Mouse (Mus musculus) CH12.LX (cell line): Measurements from ENCODE around the gene Ubl4a. TPM values are rescaled to one million over a fixed set of nuclear protein-coding genes. Genes with fewer than 3 reads are reported as not detected.

Source experiments
- DNase-seq: peaks from one replicate; pipeline ENCODE4 v3.0.0-alpha.2; 2013; ENCODE audit errors: extremely low read depth
- H3K27ac ChIP-seq: 2 replicates; pipeline ENCODE4 v1.5.1; 2012; ENCODE audit warnings: low read depth, mild to moderate bottlenecking, control low read depth, moderate library complexity; ENCODE audit not compliant: insufficient read depth
- H3K27me3 ChIP-seq: replicated peaks from 2 replicates; pipeline ENCODE3; 2012; ENCODE audit warnings: inconsistent platforms
- H3K36me3 ChIP-seq, 2 experiments: replicated peaks in 1 of 2; 2 replicates each; pipeline versions ENCODE3 to v1.6.1; 2012; ENCODE audit warnings: inconsistent platforms in 1 of 2, low read length in 1 of 2, mild to moderate bottlenecking in 1 of 2, mixed read lengths in 1 of 2, moderate library complexity in 1 of 2; ENCODE audit not compliant: control insufficient read depth in 1 of 2, insufficient read depth in 1 of 2
- H3K4me1 ChIP-seq, 2 experiments: 2 replicates each; pipeline ENCODE4 v1.6.1; 2012; ENCODE audit warnings: inconsistent platforms in 1 of 2, moderate library complexity in 1 of 2; ENCODE audit not compliant: insufficient read depth in 2 of 2, control insufficient read depth in 1 of 2
- H3K4me2 ChIP-seq: 2 replicates; pipeline ENCODE4 v1.6.1; 2012; ENCODE audit warnings: low read depth, mild to moderate bottlenecking, control low read depth; ENCODE audit not compliant: poor library complexity, insufficient read depth, severe bottlenecking
- H3K4me3 ChIP-seq, 3 experiments: fragments of 150-350 bp in 1 of 3; sonication (generic) in 1 of 3; replicated peaks in 1 of 3; 2 replicates each; pipeline versions ENCODE3 to v1.5.1; 2011 to 2012; ENCODE audit warnings: low read depth in 2 of 3, low read length in 2 of 3, mild to moderate bottlenecking in 2 of 3, moderate library complexity in 2 of 3, control low read depth in 1 of 3, improper control_type of control experiment in 1 of 3, inconsistent platforms in 1 of 3, mixed read lengths in 1 of 3; ENCODE audit not compliant: poor library complexity in 1 of 3
- H3K79me2 ChIP-seq: replicated peaks from 2 replicates; pipeline ENCODE4 v1.6.1; 2012; ENCODE audit warnings: mild to moderate bottlenecking, moderate library complexity; ENCODE audit not compliant: control insufficient read depth, poor library complexity, insufficient read depth, severe bottlenecking; ENCODE audit errors: extremely low read depth
- H3K9ac ChIP-seq: 2 replicates; pipeline ENCODE4 v1.6.1; 2012; ENCODE audit warnings: low read depth, mild to moderate bottlenecking, control low read depth, moderate library complexity; ENCODE audit not compliant: insufficient read depth
- H3K9me3 ChIP-seq: replicated peaks from 2 replicates; pipeline ENCODE3; 2012; ENCODE audit warnings: low read length, inconsistent platforms, mixed read lengths
- BHLHE40 ChIP-seq: IDR thresholded peaks from 2 replicates; pipeline ENCODE4 v1.6.1; 2011; ENCODE audit warnings: mild to moderate bottlenecking, low read depth, low read length, improper control_type of control experiment
- CHD1 ChIP-seq: IDR thresholded peaks from 2 replicates; pipeline ENCODE4 v1.6.1; 2012; ENCODE audit warnings: low read depth, low read length, improper control_type of control experiment, inconsistent platforms
- CHD2 ChIP-seq: IDR thresholded peaks from 2 replicates; pipeline ENCODE4 v1.6.1; 2011; ENCODE audit warnings: low read length, improper control_type of control experiment
- CTCF ChIP-seq, 2 experiments: IDR thresholded peaks in 1 of 2; conservative IDR thresholded peaks in 1 of 2; 2 replicates each; pipeline ENCODE4 v1.5.1; 2011 to 2012; ENCODE audit warnings: low read depth in 2 of 2, low read length in 2 of 2, improper control_type of control experiment in 1 of 2, inconsistent platforms in 1 of 2, mild to moderate bottlenecking in 1 of 2, moderate library complexity in 1 of 2
- EP300 ChIP-seq: IDR thresholded peaks from 2 replicates; pipeline ENCODE4 v1.6.1; 2011; ENCODE audit warnings: low read length, improper control_type of control experiment
- GABPA ChIP-seq: IDR thresholded peaks from 2 replicates; pipeline ENCODE4 v1.6.1; 2012; ENCODE audit warnings: low read depth, low read length, improper control_type of control experiment, inconsistent platforms; ENCODE audit not compliant: insufficient replicate concordance
- JUN ChIP-seq: IDR thresholded peaks from 2 replicates; pipeline ENCODE4 v1.6.1; 2011; ENCODE audit warnings: low read depth, mild to moderate bottlenecking, low read length, improper control_type of control experiment, moderate library complexity; ENCODE audit not compliant: insufficient read depth
- JUND ChIP-seq: conservative IDR thresholded peaks from 2 replicates; pipeline ENCODE4 v1.6.1; 2011; ENCODE audit warnings: low read depth, low read length, improper control_type of control experiment
- MAFK ChIP-seq: IDR thresholded peaks from 2 replicates; pipeline ENCODE4 v1.6.1; 2011; ENCODE audit warnings: low read length, improper control_type of control experiment; ENCODE audit not compliant: insufficient replicate concordance
- MAX ChIP-seq: IDR thresholded peaks from 2 replicates; pipeline ENCODE4 v1.6.1; 2011; ENCODE audit warnings: low read length, improper control_type of control experiment
- MAZ ChIP-seq: IDR thresholded peaks from 2 replicates; pipeline ENCODE4 v1.6.1; 2012; ENCODE audit warnings: low read depth, mild to moderate bottlenecking, inconsistent platforms, low read length, improper control_type of control experiment, moderate library complexity
- MXI1 ChIP-seq: IDR thresholded peaks from 2 replicates; pipeline ENCODE4 v1.6.1; 2011; ENCODE audit warnings: mild to moderate bottlenecking, low read depth, low read length, improper control_type of control experiment
- MYC ChIP-seq: IDR thresholded peaks from 2 replicates; pipeline ENCODE4 v1.6.1; 2011; ENCODE audit warnings: low read depth, mild to moderate bottlenecking, improper control_type of control experiment, low read length
- NELFE ChIP-seq: IDR thresholded peaks from 2 replicates; pipeline ENCODE4 v1.6.1; 2011; ENCODE audit warnings: low read depth, low read length, improper control_type of control experiment
- PAX5 ChIP-seq: IDR thresholded peaks from 2 replicates; pipeline ENCODE4 v1.6.1; 2012; ENCODE audit warnings: low read length, inconsistent platforms, mixed read lengths
- POLR2A ChIP-seq: IDR thresholded peaks from 2 replicates; pipeline ENCODE4 v1.6.1; 2011; ENCODE audit warnings: low read depth, mild to moderate bottlenecking, improper control_type of control experiment, low read length
- POLR2AphosphoS2 ChIP-seq: IDR thresholded peaks from 2 replicates; pipeline ENCODE4 v1.6.1; 2011; ENCODE audit warnings: low read depth, low read length, improper control_type of control experiment
- RAD21 ChIP-seq: IDR thresholded peaks from 2 replicates; pipeline ENCODE4 v1.6.1; 2011; ENCODE audit warnings: low read depth, mild to moderate bottlenecking, low read length, improper control_type of control experiment, moderate library complexity
- SIN3A ChIP-seq: IDR thresholded peaks from 2 replicates; pipeline ENCODE4 v1.6.1; 2012; ENCODE audit warnings: low read length, improper control_type of control experiment, inconsistent platforms
- TBP ChIP-seq: conservative IDR thresholded peaks from 2 replicates; pipeline ENCODE4 v1.6.1; 2011; ENCODE audit warnings: low read depth, low read length, improper control_type of control experiment
- TCF12 ChIP-seq: IDR thresholded peaks from 2 replicates; pipeline ENCODE4 v1.6.1; 2014; ENCODE audit warnings: low read depth, mild to moderate bottlenecking, inconsistent platforms, low read length, improper control_type of control experiment
- UBTF ChIP-seq: IDR thresholded peaks from 2 replicates; pipeline ENCODE4 v1.6.1; 2012; ENCODE audit warnings: low read depth, mild to moderate bottlenecking, inconsistent platforms, low read length, improper control_type of control experiment, moderate library complexity
- USF2 ChIP-seq: conservative IDR thresholded peaks from 2 replicates; pipeline ENCODE4 v1.6.1; 2011; ENCODE audit warnings: low read depth, low read length, improper control_type of control experiment
- ZKSCAN1 ChIP-seq: IDR thresholded peaks from 2 replicates; pipeline ENCODE4 v1.6.1; 2012; ENCODE audit warnings: low read depth, inconsistent platforms, low read length, improper control_type of control experiment, borderline replicate concordance
- ZMIZ1 ChIP-seq: IDR thresholded peaks from 2 replicates; pipeline ENCODE4 v1.6.1; 2012; ENCODE audit warnings: low read depth, mild to moderate bottlenecking, inconsistent platforms, low read length, improper control_type of control experiment
- ZNF384 ChIP-seq: IDR thresholded peaks from 2 replicates; pipeline ENCODE4 v1.6.1; 2012; ENCODE audit warnings: low read depth, low read length, improper control_type of control experiment, inconsistent platforms
- dilution Hi-C: fragments of 300-500 bp; cut with MboI; formaldehyde crosslinking; loops from 2 replicates; pipeline ENCODE4 v1.14.3; 2020; ENCODE audit warnings: low sequenced_read_pairs; ENCODE audit not compliant: extremely low pct_unique_long_range_greater_than_20kb, extremely low pct_ligation_motif_present
- in situ Hi-C: fragments of 300-500 bp; cut with MboI; formaldehyde crosslinking; loops from 3 replicates; pipeline ENCODE4 v1.14.3; 2019; ENCODE audit warnings: low sequenced_read_pairs, low pct_ligation_motif_present, low pct_unique_long_range_greater_than_20kb, mixed read lengths
- polyA plus RNA-seq: library from polyadenylated mRNA; unstranded; fragments of >175 nt; gene quantifications from 2 replicates; pipeline ENCODE4 v1.2.1, GENCODE M21; 2012; ENCODE audit warnings: low read depth; ENCODE audit not compliant: insufficient read length
- total RNA-seq, 2 experiments: library from RNA; depleted of rRNA; stranded (reverse); fragments of 300-350 nt in 1 of 2; fragments of >200 nt in 1 of 2; gene quantifications; 2 replicates each; pipeline ENCODE4 v1.2.3; 2012 to 2014

Ubl4a gene
- total and polyA plus RNA-seq, 3 experiments, result 12.7 to 39.2 (median 19.3) TPM

GRCm38 (mm10) chrX:74352645-74353466, 20.2 kb downstream of the Ubl4a start:
- DNase-seq, result no peak

GRCm38 (mm10) chrX:74330166-74330930, 42.7 kb downstream of the Ubl4a start:
- H3K27me3 ChIP-seq, result no peaks in the 10 kb centered on the region
- H3K9me3 ChIP-seq, result no peaks in the 10 kb centered on the region
- in situ Hi-C loops (no loop called here), dilution Hi-C loops (no loop called here)
- H3K79me2 ChIP-seq, result no peaks in the 10 kb centered on the region; the same call in 1 of the 2 replicates
- H3K36me3 ChIP-seq, result peaks cover 0 to 28% of the 10 kb centered on the region in 2 experiments
- no peak overlapping the region for H3K27ac ChIP-seq
- no peak overlapping the region for H3K4me2 ChIP-seq
- no peak overlapping the region for H3K4me3 ChIP-seq
- no peak for TF ChIP-seq PAX5
- TF ChIP-seq CHD1, result no peak
- TF ChIP-seq ZMIZ1, result no peak
- no peak for TF ChIP-seq ZNF384
- no peak for TF ChIP-seq GABPA
- TF ChIP-seq TBP, result no peak
- TF ChIP-seq JUND, result no peak
- no peak for TF ChIP-seq USF2
- no peak for TF ChIP-seq UBTF
- TF ChIP-seq CHD2, result no peak
- no peak for TF ChIP-seq MAX
- no peak for TF ChIP-seq JUN
- TF ChIP-seq BHLHE40, result no peak
- TF ChIP-seq POLR2AphosphoS2, result no peak
- TF ChIP-seq MAZ, result no peak
- TF ChIP-seq MXI1, result no peak
- TF ChIP-seq POLR2A, result no peak
- no peak for TF ChIP-seq EP300
- no peak for TF ChIP-seq MAFK
- no peak overlapping the region for H3K9ac ChIP-seq
- no peak for DNase-seq
- peaks cover 9 to 26% of the 10 kb centered on the region in 2 experiments; a peak in 2 of 4 replicates for H3K4me1 ChIP-seq

More at GRCm38 (mm10) chrX:74352645-74353466, 20.2 kb downstream of the Ubl4a start:
- no peaks in the 10 kb centered on the region for H3K36me3 ChIP-seq
- in situ Hi-C loops, result no loop called here
- 0 out of 2 replicates have a peak, but pooled peaks cover 4% of the 10 kb centered on the region for H3K79me2 ChIP-seq
- H3K27ac ChIP-seq, result 0 out of 2 replicates have a peak overlapping the region, but pooled peaks have one; percentile 27
- H3K4me1 ChIP-seq, result no peaks in the 10 kb centered on the region
- peak overlapping the region; percentile 61 to 88 (median 68) for H3K4me3 ChIP-seq
- H3K27me3 ChIP-seq, result no peaks in the 10 kb centered on the region
- peak overlapping the region; percentile 44 for H3K4me2 ChIP-seq
- TF ChIP-seq MYC (no peak), ZKSCAN1 (no peak), UBTF (no peak), CTCF (conservative IDR thresholded peaks at IDR 0.05 in 1 of 2, IDR thresholded peaks at IDR 0.05 in 1 of 2; ENCODE audit: low read depth in 2 of 2, low read length in 2 of 2) (no peak), TCF12 (no peak), JUN (no peak), BHLHE40 (no peak), SIN3A (no peak), POLR2AphosphoS2 (no peak), RAD21 (no peak), NELFE (no peak)
- peak overlapping the region; percentile 79 for H3K9ac ChIP-seq
- H3K9me3 ChIP-seq, result no peaks in the 10 kb centered on the region
- dilution Hi-C loops, result no loop called here
